Mouse (Mus musculus) frontal cortex, postnatal 36 days (tissue): ENCODE measurements at regions not wholly inside any gene's neighbourhood (a gene's known extent, or its start where the extent isn't known, plus 50 kb on each side); places are given as distances from the start of the nearest gene placed in this dataset.

Experiments used
- DNase-seq, 2 experiments: peaks; one replicate each; pipeline ENCODE4 v3.0.0; 2022; ENCODE audit warnings: low spot score in 2 of 2

GRCm38 (mm10) chr15:70034976-70035375, 3534.3 kb upstream of the Lrrc6 start:
- DNase-seq, result peak in 1 of 2 experiments; percentile 3

GRCm38 (mm10) chr15:70029468-70029867, 3528.8 kb upstream of the Lrrc6 start:
- DNase-seq, result no peak

GRCm38 (mm10) chr15:70012792-70013191, 3512.1 kb upstream of the Lrrc6 start:
- DNase-seq, result peak in 1 of 2 experiments; percentile 32
